Mouse (Mus musculus) myocyte (in vitro differentiated cells): Measurements from ENCODE around the gene Cryz. TPM values are rescaled to one million over a fixed set of nuclear protein-coding genes. Genes with fewer than 3 reads are reported as not detected.
A peak's percentile ranks its signal among the peaks of the same experiment; 100 is the strongest.

Source experiments
- H3K27me3 ChIP-seq: one replicate; pipeline ENCODE4 v1.6.1; 2011; ENCODE audit not compliant: control insufficient read depth, insufficient read depth, insufficient read length
- H3K36me3 ChIP-seq: one replicate; pipeline ENCODE4 v1.6.1; 2011; ENCODE audit not compliant: control insufficient read depth, insufficient read depth
- H3K4me2 ChIP-seq: one replicate; pipeline ENCODE4 v1.6.1; 2011; ENCODE audit warnings: low read depth, control low read depth
- H3K4me3 ChIP-seq: one replicate; pipeline ENCODE4 v1.5.1; 2011; ENCODE audit warnings: mild to moderate bottlenecking, control low read depth, moderate library complexity
- H3K79me2 ChIP-seq: one replicate; pipeline ENCODE4 v1.6.1; 2011; ENCODE audit not compliant: control insufficient read depth, insufficient read depth
- H3ac ChIP-seq: one replicate; pipeline ENCODE4 v1.6.1; 2011; ENCODE audit not compliant: control insufficient read depth, insufficient read length
- CEBPB ChIP-seq: IDR thresholded peaks from 2 replicates; pipeline ENCODE4 v1.6.1; 2011; ENCODE audit warnings: mild to moderate bottlenecking, moderate library complexity; ENCODE audit not compliant: poor library complexity, insufficient read depth, severe bottlenecking
- E2F4 ChIP-seq: IDR thresholded peaks from one replicate; pipeline ENCODE4 v1.6.1; 2011; ENCODE audit warnings: mild to moderate bottlenecking, control low read depth, moderate library complexity; ENCODE audit not compliant: insufficient read depth
- MAX ChIP-seq: IDR thresholded peaks from one replicate; pipeline ENCODE4 v1.6.1; 2011; ENCODE audit warnings: low read depth, mild to moderate bottlenecking, control low read depth
- MYOD1 ChIP-seq, 3 experiments: IDR thresholded peaks; one replicate each; pipeline ENCODE4 v1.6.1; 2011; ENCODE audit warnings: control low read depth in 2 of 3, low read depth in 2 of 3, mild to moderate bottlenecking in 2 of 3, moderate library complexity in 1 of 3; ENCODE audit not compliant: insufficient read length in 2 of 3, control insufficient read depth in 1 of 3
- MYOG ChIP-seq, 3 experiments: IDR thresholded peaks; one replicate each; pipeline ENCODE4 v1.6.1; 2011; ENCODE audit warnings: control low read depth in 2 of 3, low read depth in 2 of 3, mild to moderate bottlenecking in 2 of 3; ENCODE audit not compliant: insufficient read length in 2 of 3, control insufficient read depth in 1 of 3, insufficient read depth in 1 of 3
- POLR2A ChIP-seq: IDR thresholded peaks from one replicate; pipeline ENCODE4 v1.6.1; 2011; ENCODE audit warnings: low read depth, mild to moderate bottlenecking, control low read depth, moderate library complexity; ENCODE audit not compliant: insufficient read length
- POLR2AphosphoS2 ChIP-seq: IDR thresholded peaks from one replicate; pipeline ENCODE4 v1.6.1; 2011; ENCODE audit warnings: low read depth, control low read depth; ENCODE audit not compliant: insufficient read length
- REST ChIP-seq: IDR thresholded peaks from one replicate; pipeline ENCODE4 v1.6.1; 2011; ENCODE audit warnings: mild to moderate bottlenecking, control low read depth, moderate library complexity; ENCODE audit not compliant: insufficient read depth, insufficient read length
- SRF ChIP-seq: IDR thresholded peaks from one replicate; pipeline ENCODE4 v1.6.1; 2011; ENCODE audit warnings: low read depth; ENCODE audit not compliant: control insufficient read depth, insufficient read length
- TCF12 ChIP-seq: IDR thresholded peaks from one replicate; pipeline ENCODE4 v1.6.1; 2011; ENCODE audit warnings: mild to moderate bottlenecking, control low read depth; ENCODE audit not compliant: poor library complexity, insufficient read depth, severe bottlenecking
- TCF3 ChIP-seq: IDR thresholded peaks from one replicate; pipeline ENCODE4 v1.6.1; 2011; ENCODE audit warnings: low read depth, control low read depth; ENCODE audit not compliant: insufficient read length
- USF1 ChIP-seq: IDR thresholded peaks from one replicate; pipeline ENCODE4 v1.6.1; 2011; ENCODE audit warnings: low read depth, mild to moderate bottlenecking, control low read depth, moderate library complexity
- polyA plus RNA-seq: library from polyadenylated mRNA; unstranded; fragments of >200 nt; fragmentation: generic; extraction: Trizol; gene quantifications from one replicate; pipeline ENCODE4 v1.2.1, GENCODE M21; 2012; ENCODE audit warnings: missing spikeins

Gene Cryz
- polyA plus RNA-seq, 1 experiment: 20.0 TPM

DNA sequence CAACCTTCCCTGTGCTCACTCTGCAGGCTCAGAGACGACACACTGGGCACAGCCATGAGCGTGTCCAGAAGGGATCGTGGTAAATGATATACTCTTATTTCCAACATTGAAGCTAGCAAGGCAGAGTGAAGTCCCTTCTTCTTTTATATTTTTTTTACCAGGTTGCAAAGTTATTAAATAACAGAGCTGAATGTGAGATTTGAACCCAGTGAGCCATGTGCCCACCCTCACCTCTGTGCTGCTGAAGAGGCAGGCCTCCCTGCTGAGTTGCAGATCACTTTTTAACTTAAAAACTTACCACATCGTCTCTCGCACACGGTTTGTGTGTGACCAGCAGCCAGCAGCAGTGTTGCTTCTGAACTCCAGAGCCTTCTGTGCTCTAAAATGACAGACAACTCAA lies 2.4 kb upstream of the Cryz start:
- H3K27me3 ChIP-seq: no peaks in the 10 kb centered on the region
- H3K4me2 ChIP-seq: no peak overlapping the region
- H3K36me3 ChIP-seq: no peaks in the 10 kb centered on the region
- no peak overlapping the region for H3K4me3 ChIP-seq
- TF ChIP-seq MYOD1 (IDR thresholded peaks at IDR 0.05; ENCODE audit: control insufficient read depth in 1 of 3, insufficient read length in 2 of 3, low read depth in 2 of 3) (no peak), POLR2AphosphoS2 (no peak), MAX (no peak), MYOG (IDR thresholded peaks at IDR 0.05; ENCODE audit: control insufficient read depth in 1 of 3, insufficient read depth in 1 of 3, insufficient read length in 2 of 3, low read depth in 2 of 3) (no peak)
- no peaks in the 10 kb centered on the region for H3K79me2 ChIP-seq
- no peak overlapping the region for H3ac ChIP-seq

DNA sequence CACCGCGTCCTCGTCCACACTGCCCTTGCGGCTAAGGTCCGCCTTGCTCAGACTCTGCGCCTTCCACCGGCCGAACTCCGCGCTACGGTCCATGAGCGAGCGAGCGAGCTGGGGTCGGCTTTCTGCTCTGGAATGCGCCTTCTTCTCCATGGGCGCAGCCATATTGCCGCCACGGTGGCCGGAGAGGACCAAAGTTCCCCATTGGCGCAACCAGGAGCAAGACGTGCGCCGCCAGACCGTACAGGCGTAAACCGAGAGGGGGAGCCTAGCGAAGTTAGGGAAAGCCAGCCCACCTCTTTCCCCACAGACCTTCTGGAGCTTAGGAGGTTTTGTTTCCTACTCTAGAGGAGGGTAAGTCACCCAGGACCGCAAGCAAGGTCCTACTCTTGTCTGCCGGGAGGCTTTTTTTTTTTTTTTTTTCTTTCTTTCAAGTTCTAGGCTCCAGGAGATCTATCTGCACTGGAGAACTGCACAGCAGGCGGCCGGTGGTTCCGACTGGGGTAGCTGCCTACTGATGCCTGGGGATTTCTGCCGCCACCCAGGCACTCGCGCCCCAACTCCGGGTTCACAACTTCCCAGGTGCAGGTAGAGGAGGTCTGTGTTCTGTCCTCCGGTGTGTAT lies 533 bp downstream of the Cryz start, which contains the start of gene Tyw3:
Tyw3 (minus strand) TSS at position 171 of the 621 bp plus-strand sequence.
- H3K27me3 ChIP-seq: no peaks in the 10 kb centered on the region
- H3K79me2 ChIP-seq: no peaks in the 10 kb centered on the region
- peak within 1 kb of the TSS; percentile 71 for H3K4me3 ChIP-seq
- H3ac ChIP-seq: peak within 1 kb of the TSS; percentile 61
- H3K36me3 ChIP-seq: no peaks in the 10 kb centered on the region
- peak within 1 kb of the TSS; percentile 87 for H3K4me2 ChIP-seq
- TF ChIP-seq MYOD1 (IDR thresholded peaks at IDR 0.05; ENCODE audit: control insufficient read depth in 1 of 3, insufficient read length in 2 of 3, low read depth in 2 of 3): peak in 1 of 3 experiments; percentile 26
- TF ChIP-seq POLR2A: peak; percentile 44
- TF ChIP-seq POLR2AphosphoS2: peak; percentile 39
- TF ChIP-seq CEBPB: peak; percentile 42; the same call in 1 of the 2 replicates
- TF ChIP-seq TCF3: no peak
- no peak for TF ChIP-seq TCF12
- no peak for TF ChIP-seq USF1
- no peak for TF ChIP-seq REST
- no peak for TF ChIP-seq SRF
- TF ChIP-seq E2F4: no peak
- no peak for TF ChIP-seq MAX
- TF ChIP-seq MYOG (IDR thresholded peaks at IDR 0.05; ENCODE audit: control insufficient read depth in 1 of 3, insufficient read depth in 1 of 3, insufficient read length in 2 of 3, low read depth in 2 of 3): peak in 1 of 3 experiments; percentile 30

DNA sequence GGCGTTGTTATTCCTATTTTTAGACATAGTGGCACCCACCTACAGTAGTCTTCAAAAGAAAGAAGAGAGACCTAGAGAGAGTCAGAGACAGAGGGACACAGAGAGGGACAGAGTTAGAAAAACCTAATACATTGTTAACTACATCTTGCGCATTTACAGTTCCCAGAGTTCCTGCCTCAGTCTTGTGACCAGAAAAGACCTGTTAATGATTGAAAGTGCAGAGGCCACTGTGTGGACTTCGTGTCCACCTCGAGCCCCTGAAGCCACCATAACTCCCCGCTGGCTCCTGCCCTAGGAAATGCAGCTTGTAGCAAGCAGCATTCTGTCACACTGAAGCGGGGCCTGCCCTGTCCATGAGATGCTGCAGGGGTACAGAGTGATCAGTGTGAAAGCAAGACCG lies 1.1 kb downstream of the Cryz start:
- Histone ChIP-seq H3K36me3 (no peaks in the 10 kb centered on the region), H3K4me3 (peak overlapping the region; percentile 71), H3ac (peak overlapping the region; percentile 61), H3K27me3 (no peaks in the 10 kb centered on the region), H3K79me2 (no peaks in the 10 kb centered on the region), H3K4me2 (peak overlapping the region; percentile 82)
- TF ChIP-seq MAX: no peak
- no peak for TF ChIP-seq POLR2A
- TF ChIP-seq MYOG (IDR thresholded peaks at IDR 0.05; ENCODE audit: control insufficient read depth in 1 of 3, insufficient read depth in 1 of 3, insufficient read length in 2 of 3, low read depth in 2 of 3): no peak
- no peak for TF ChIP-seq CEBPB
- no peak for TF ChIP-seq TCF12
- no peak for TF ChIP-seq POLR2AphosphoS2
- TF ChIP-seq MYOD1 (IDR thresholded peaks at IDR 0.05; ENCODE audit: control insufficient read depth in 1 of 3, insufficient read length in 2 of 3, low read depth in 2 of 3): no peak
- no peak for TF ChIP-seq REST
- no peak for TF ChIP-seq TCF3
- TF ChIP-seq E2F4: no peak
- TF ChIP-seq SRF: no peak
- TF ChIP-seq USF1: no peak

DNA sequence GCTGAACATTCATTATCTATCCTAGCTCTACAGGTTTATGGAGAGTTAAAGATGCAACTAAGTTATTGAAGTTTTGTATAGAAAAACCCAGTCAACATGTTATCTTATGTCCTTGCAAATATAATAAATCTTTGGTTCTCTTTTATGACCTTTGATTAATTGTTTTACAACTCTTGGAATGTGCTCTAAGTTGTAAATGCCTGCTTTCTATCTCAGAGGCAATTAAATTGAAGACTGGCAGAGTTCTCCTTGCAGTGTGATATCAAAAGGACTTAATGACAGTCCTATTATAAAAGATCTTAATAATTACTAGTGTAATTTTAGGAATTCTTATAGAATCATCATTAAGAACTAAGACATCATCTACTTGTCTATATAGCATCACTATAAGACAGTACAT lies 5.6 kb downstream of the Cryz start:
- H3K4me2 ChIP-seq: no peak overlapping the region
- H3K27me3 ChIP-seq: no peaks in the 10 kb centered on the region
- H3K79me2 ChIP-seq: no peaks in the 10 kb centered on the region
- no peak overlapping the region for H3ac ChIP-seq
- TF ChIP-seq CEBPB (no peak), MYOG (IDR thresholded peaks at IDR 0.05; ENCODE audit: control insufficient read depth in 1 of 3, insufficient read depth in 1 of 3, insufficient read length in 2 of 3, low read depth in 2 of 3) (no peak), TCF3 (no peak), TCF12 (no peak), SRF (no peak), REST (no peak)
- H3K36me3 ChIP-seq: peaks cover 2% of the 10 kb centered on the region
- H3K4me3 ChIP-seq: no peak overlapping the region

DNA sequence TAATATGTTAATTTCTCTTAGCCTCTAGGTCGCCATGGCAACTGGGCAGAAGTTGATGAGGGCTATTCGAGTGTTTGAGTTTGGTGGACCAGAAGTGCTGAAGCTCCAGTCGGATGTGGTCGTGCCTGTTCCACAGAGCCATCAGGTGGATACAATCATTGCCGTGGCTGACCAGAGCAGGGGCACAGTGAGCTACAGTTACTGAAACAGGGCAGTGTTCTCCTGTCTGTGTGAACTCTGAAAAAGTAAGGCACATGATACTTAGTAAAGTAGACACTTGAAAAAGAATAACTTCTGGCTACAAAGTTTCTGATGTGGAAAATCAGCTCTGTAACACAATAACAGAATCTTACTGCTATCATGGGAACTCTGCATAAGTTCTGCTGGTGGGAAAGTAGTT lies 8.4 kb downstream of the Cryz start:
- Histone ChIP-seq H3K36me3 (peaks cover 7% of the 10 kb centered on the region), H3K79me2 (no peaks in the 10 kb centered on the region), H3K4me3 (no peak overlapping the region), H3K4me2 (no peak overlapping the region), H3K27me3 (no peaks in the 10 kb centered on the region), H3ac (no peak overlapping the region)
- no peak for TF ChIP-seq POLR2A
- no peak for TF ChIP-seq MAX
- no peak for TF ChIP-seq MYOD1 (IDR thresholded peaks at IDR 0.05; ENCODE audit: control insufficient read depth in 1 of 3, insufficient read length in 2 of 3, low read depth in 2 of 3)
- no peak for TF ChIP-seq TCF12
- TF ChIP-seq POLR2AphosphoS2: no peak
- no peak for TF ChIP-seq CEBPB
- no peak for TF ChIP-seq USF1
- no peak for TF ChIP-seq TCF3
- TF ChIP-seq SRF: no peak
- TF ChIP-seq MYOG (IDR thresholded peaks at IDR 0.05; ENCODE audit: control insufficient read depth in 1 of 3, insufficient read depth in 1 of 3, insufficient read length in 2 of 3, low read depth in 2 of 3): no peak
- TF ChIP-seq E2F4: no peak
- TF ChIP-seq REST: no peak
